30 mouse cellular contexts compared by ENCODE assay signal in genomic region chr15:16446631-16447030, GRCm38 (mm10).
"Had no signal": no experiment of that assay in that cellular context is flagged by ENCODE, and none has a peak within 500 bp of the region (broad histone marks: within the 10 kb centered on the region; RNA-seq: fewer than 3 reads in every experiment).

No protein-coding gene starts in this region.

- H3K4me2 ChIP-seq: heart, embryonic 11.5 days; heart, embryonic 13.5 days; heart, embryonic 15.5 days; hindbrain, embryonic 13.5 days; hindbrain, embryonic 15.5 days; kidney, embryonic 15.5 days; limb, embryonic 12.5 days; liver, embryonic 11.5 days; liver, embryonic 13.5 days; liver, embryonic 15.5 days had no signal

- H3K36me3 ChIP-seq: heart, embryonic 13.5 days; heart, embryonic 15.5 days; hindbrain, embryonic 13.5 days; hindbrain, embryonic 15.5 days; kidney, embryonic 15.5 days; limb, embryonic 10.5 days; limb, embryonic 12.5 days; liver, embryonic 13.5 days; liver, embryonic 15.5 days had no signal

- ATAC-seq: hindbrain, postnatal 0 days; intestine, embryonic 16.5 days; liver, postnatal 0 days had no signal

- H3K4me1 ChIP-seq: heart, embryonic 13.5 days; heart, embryonic 15.5 days; hindbrain, embryonic 13.5 days; hindbrain, embryonic 15.5 days; kidney, embryonic 15.5 days; limb, embryonic 10.5 days; limb, embryonic 12.5 days; liver, embryonic 13.5 days; liver, embryonic 15.5 days had no signal

- DNase-seq: gastrocnemius, postnatal 14 days; gastrocnemius, postnatal 36 days; heart, adult 11 months; heart, adult 2 months; heart, postnatal 14 days; heart, postnatal 4 days; kidney, adult 11 months; kidney, adult 2 months; kidney, adult 9 months; kidney, postnatal 14 days; kidney, postnatal 36 days; layer of hippocampus, adult 9-11 months; layer of hippocampus, postnatal 36 days; liver; liver, embryonic 13.5 days; liver, postnatal 0 days had no signal

- H3K9me3 ChIP-seq: heart, embryonic 13.5 days; heart, embryonic 15.5 days; hindbrain, embryonic 13.5 days; hindbrain, embryonic 15.5 days; kidney, embryonic 15.5 days; limb, embryonic 10.5 days; limb, embryonic 12.5 days; liver, embryonic 13.5 days; liver, embryonic 15.5 days had no signal

- H3K4me3 ChIP-seq: heart, adult 2 months; heart, embryonic 13.5 days; heart, embryonic 15.5 days; hindbrain, embryonic 13.5 days; hindbrain, embryonic 15.5 days; kidney, embryonic 15.5 days; left cerebral cortex, adult 2 months; limb, embryonic 10.5 days; limb, embryonic 12.5 days; liver, embryonic 13.5 days; liver, embryonic 15.5 days had no signal

- H3K27ac ChIP-seq: heart, adult 2 months; heart, embryonic 13.5 days; heart, embryonic 15.5 days; hindbrain, embryonic 13.5 days; hindbrain, embryonic 15.5 days; hindbrain, postnatal 0 days; kidney, embryonic 15.5 days; kidney, postnatal 0 days; left cerebral cortex, adult 2 months; limb, embryonic 10.5 days; limb, embryonic 12.5 days; liver, embryonic 13.5 days; liver, embryonic 15.5 days had no signal

- H3K27me3 ChIP-seq: heart, embryonic 13.5 days; heart, embryonic 15.5 days; hindbrain, embryonic 13.5 days; hindbrain, embryonic 15.5 days; kidney, embryonic 15.5 days; limb, embryonic 12.5 days; liver, embryonic 13.5 days; liver, embryonic 15.5 days had no signal

- H3K9ac ChIP-seq: heart, embryonic 13.5 days; heart, embryonic 15.5 days; hindbrain, embryonic 13.5 days; hindbrain, embryonic 15.5 days; kidney, embryonic 15.5 days; limb, embryonic 12.5 days; liver, embryonic 13.5 days; liver, embryonic 15.5 days; liver, postnatal 0 days had no signal
